Mouse (Mus musculus): ENCODE data around the gene Ell. TPM values are rescaled to one million over a fixed set of nuclear protein-coding genes. Genes with fewer than 3 reads are reported as not detected.

Ell gene
- total RNA-seq, 2 experiments from 2014 or later, result 31.0 to 32.4 TPM

DNA sequence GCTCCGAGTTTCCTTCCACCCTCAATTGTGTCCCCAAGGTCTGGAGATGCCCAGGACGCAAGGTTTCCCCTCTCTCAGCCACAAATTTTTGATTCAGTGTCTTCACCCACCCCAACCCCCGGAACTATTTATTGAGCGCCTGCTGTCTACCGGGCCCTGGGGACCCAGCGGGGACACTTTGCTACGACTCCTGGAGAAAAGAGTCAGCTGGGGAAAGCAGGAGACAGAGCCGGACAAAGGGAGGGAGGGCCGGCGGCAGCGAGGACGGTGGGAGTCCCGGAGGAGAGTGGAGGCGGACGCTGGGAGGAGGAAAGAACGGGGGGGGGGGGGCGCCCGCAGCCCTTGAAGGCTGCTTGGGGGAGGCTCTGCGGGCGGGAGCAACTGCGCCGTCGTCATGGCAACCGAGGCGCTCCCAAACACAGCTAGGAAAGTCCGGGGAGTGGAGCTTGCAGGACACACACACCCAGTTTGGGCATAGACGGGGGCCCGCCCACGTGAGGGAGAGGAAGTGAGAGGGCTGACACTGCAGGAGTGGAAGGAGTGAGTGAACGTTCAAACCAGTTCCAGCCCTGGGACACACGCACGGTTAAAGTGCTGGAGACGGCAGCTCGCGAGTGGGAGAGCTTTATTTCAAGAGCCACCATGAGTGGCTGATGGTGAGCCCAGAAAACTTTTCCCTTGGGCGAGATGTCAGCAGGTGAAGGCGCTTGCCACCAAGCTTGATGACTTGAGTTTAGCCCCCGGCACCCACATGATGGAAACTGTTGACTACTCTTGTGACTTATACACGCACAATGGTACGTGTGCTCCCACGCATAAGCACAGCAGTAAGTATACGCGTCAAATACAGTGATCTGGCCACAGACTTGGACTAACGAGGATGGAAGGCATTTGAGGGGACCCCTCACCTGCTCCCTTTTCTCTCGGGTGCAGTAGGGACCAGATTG is 70.9 kb downstream of the Ell start:
- peak in 1 of 2 experiments; percentile 79 for DNase-seq (ENCODE audit: low spot score in 2 of 2)

DNA sequence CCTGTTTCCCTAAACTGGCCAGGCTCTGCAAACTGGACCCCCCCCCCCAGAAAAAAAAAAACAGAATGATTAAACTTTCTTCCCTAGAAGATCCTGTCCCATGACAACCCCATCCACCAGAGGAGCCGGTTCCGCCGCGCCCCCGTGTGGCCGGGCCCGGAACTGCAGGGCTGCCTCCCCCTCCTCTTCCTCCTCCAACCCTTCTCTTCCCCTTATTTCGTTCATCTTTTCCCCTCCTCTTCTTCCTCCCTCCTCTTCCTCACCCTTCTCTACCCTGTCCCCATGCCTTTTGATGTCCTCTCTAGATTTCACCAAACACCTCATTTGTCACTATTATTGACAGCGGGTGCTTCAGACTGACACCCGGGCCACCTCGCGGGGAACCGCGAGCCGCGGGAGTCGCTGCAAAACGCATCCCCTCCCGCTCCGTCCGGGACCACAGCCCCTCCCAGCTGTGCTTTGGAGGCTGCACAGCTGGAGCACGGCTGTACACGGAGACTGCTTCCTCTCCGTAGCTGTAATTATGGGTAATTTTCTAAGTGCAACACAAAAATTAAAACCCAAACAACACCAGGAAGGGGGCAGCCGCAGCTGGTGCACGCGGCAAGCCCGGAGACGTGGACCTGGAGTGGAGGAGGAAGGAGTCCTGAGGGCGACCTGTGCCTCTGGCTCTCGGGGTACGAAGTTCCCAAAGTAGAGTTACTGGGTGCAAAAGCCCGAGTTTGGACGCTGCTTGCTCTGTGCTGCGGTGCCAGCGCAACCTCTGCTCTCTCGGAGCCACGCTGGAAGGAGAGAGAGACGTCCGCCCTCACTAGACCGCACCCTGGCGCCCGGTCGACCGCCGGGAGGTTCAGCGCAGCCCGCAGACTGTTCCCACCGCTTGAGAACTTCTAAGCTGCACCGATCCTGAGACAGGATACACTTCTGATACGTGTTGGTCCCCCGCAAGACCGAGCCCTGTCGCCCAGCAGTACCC is 71.8 kb downstream of the Ell start:
- peak; percentile 73 to 77 for DNase-seq (ENCODE audit: low spot score in 2 of 2)

DNA sequence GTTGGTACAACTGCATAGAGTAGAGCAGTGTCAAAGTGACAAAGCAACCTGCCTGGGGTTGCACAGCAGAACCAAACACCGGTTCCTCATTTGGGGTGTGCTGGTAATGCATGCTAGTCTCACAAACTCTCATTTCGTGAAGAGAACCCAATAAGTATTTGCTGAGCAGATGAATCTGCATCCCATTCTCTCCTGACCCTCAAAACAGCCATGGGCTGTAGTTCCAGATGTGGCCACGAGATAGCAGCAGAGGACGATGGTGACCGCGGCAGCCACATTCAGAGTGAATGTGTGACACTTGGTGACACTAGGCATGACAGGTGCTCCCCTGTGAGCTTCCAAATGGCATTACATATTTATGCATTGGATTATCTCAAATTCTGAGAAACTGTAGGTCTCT is 72.6 kb downstream of the Ell start:
- DNase-seq (ENCODE audit: low spot score in 2 of 2), result peak in 1 of 2 experiments; percentile 71

DNA sequence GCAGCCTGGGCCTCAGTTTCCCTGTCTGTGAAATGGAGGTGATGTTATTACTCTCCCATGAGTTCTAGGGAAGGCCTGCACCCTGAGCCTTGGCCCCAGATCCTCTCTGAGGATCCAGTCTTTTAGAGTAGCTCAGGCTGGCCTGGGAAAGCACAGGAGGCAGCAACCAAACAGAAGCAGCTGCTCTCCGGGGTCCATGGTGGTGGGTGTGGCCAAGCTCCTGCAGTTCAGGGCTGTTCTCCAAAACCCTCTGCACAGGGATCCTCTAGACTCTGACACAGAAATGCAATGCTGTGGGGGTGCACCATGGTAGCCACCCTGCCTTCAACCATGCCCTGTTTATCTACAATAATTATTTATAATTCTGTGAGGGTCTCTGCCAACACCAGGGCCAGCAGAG is 74.5 kb downstream of the Ell start:
- DNase-seq (ENCODE audit: low spot score in 2 of 2), result no peak

DNA sequence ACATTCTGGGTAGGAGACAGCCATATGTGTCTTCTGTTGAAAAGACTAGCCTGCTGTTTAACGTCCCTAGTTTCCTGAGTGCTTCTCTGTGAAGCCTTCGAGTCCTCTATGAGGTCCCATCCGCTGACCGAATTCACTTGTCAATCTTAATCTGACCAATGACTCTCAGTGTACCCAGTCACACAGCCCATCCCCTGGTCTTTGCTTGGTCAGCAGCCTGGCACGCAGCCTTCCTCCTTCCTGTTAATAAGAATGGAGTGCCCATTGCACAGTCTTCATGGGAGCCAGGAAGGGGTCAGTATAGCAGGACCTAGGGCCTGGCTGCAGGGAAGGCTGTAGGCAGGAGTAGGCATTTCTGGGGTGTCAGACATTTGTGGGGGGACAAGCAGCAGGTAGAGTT is 75.2 kb downstream of the Ell start:
- no peak for DNase-seq (ENCODE audit: low spot score in 2 of 2)

DNA sequence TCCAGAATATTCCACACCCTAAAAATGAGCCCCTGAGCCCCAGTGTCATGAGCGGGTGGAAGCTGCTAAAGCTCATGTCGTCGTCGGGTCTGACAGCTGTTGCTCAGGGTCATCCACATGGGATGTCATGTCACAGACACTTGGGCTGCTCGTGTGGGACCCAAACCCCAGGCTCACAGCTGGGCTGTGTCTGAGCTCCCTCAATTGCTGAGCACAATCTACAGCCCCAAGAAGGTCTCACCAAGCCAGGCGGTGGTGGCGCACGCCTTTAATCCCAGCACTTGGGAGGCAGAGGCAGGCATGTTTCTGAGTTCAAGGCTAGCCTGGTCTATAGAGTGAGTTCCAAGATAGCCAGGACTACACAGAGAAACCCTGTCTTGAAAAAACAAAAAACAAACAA is 76.0 kb downstream of the Ell start:
- no peak for DNase-seq (ENCODE audit: low spot score in 2 of 2)

DNA sequence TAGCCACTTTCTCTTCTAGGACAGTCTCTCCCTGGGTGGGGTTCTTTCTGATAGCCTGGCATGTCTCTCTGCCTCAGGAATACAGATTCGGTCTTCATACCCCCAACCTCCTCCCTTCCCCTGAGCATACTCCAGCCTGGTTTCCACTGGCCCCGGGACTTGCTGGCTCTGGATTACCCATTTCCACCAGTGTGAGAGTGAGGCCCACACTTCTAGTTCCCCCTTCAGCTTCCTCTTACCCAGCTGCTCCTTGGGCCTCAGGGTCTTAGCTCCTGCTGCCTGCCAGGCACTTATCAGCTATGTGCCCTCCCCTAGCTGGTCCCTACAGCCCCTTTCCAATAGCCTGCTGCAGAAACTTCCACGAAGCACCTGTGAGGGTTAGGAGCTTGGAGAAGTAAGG is 76.6 kb downstream of the Ell start, which contains the start of gene Lrrc25:
Gene Lrrc25 (plus strand): TSS at position 262 of the 400 bp plus-strand sequence.
- no peak for DNase-seq (ENCODE audit: low spot score in 2 of 2)

DNA sequence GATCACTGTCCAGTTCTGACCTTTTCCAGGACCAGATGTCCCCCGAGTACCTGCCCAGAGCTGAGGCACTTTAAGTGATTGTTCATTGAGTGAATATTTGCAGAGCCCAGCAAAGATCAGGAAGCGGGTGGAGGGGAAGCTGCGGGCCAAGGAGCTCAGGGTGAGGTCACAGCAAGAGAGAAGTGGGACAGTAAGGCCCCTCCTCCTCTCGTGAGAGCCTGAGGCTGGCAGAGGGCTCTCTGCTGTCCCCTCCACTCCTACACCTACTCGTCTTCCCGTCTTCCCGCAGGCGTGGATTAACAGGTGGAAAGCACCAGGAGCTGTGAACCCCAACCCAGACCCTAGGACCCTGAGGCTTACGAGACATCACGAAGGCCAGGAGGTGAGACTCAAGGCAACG is 77.4 kb downstream of the Ell start:
- DNase-seq (ENCODE audit: low spot score in 2 of 2), result no peak

DNA sequence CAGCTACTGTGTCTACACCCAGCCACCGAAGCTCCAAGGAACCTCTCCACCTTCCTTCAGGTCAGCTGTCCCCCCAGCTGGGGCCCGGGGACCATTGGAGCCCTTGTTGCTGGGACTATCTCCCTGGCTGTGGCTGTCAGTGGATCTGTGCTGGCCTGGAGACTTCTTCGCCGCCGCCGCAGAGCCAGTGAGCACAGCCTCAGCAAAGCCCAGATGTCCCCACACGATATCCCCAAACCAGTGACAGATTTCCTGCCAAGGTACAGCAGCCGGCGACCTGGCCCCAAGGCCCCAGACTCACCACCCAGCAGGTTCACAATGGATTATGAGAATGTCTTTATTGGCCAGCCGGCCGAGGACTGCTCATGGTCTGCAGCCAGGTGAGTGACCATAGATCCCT is 78.7 kb downstream of the Ell start:
- DNase-seq (ENCODE audit: low spot score in 2 of 2), result no peak

DNA sequence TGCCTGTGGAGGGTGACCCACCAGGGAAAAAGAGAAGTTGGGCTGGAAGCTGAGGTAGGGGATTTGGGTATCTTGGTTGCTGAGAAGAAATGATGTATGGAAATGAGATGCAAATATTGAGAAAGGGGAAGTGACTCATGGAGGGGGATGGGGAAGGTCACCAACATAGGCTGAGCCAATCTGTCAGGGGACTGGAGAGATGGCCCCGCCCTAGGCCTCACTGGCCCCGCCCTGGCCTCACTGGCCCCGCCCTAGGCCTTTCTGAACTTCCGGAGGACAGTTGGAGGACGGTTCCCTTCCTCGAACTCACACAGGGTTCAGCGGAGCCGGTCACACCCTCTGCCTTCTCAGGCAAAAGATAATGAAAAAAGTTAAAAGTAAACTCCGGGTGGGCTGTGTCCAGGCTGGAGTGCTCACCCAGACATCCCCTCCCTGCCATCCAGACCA is 79.7 kb downstream of the Ell start:
- no peak for DNase-seq (ENCODE audit: low spot score in 2 of 2)

DNA sequence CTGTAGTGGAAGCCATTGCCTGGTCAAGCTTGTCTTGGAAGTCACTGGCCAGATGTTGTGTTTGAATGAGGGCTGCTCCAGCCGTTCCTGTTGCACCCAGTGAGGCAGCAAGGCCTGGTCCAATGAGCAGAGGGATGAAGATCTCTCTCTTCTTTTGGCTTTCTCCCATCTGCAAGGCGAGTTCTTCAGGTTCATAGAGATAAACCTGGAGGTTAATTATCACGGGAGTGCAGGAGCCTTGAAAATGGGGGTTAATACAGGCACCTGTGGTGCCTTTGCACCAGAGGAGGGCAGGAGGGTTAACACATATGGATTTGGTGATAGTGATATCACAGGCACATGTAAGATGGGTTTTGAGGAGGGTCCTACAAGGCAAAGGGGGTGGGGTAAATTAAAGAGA is 83.0 kb downstream of the Ell start:
- no peak for DNase-seq (ENCODE audit: low spot score in 2 of 2)

DNA sequence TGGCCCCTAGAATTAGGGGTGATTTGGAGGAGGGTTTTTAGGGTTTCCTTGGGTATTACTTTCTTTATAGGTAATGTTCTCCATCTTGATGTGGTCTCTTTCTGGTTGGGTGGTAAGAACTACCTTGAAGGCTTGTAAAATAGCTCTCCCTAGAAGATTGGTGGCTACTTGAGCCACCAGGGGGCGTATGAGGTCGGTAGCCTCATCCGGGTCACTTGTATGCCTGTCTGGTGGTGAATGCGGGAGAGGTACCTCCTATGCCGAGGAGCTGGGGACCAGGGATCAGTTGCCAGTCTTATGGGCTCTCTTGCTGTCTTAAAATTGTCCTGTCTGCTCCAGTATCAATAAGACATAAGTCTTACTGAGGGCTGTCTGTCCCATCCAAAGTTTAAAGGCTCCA is 85.8 kb downstream of the Ell start:
- no peak for DNase-seq (ENCODE audit: low spot score in 2 of 2)

DNA sequence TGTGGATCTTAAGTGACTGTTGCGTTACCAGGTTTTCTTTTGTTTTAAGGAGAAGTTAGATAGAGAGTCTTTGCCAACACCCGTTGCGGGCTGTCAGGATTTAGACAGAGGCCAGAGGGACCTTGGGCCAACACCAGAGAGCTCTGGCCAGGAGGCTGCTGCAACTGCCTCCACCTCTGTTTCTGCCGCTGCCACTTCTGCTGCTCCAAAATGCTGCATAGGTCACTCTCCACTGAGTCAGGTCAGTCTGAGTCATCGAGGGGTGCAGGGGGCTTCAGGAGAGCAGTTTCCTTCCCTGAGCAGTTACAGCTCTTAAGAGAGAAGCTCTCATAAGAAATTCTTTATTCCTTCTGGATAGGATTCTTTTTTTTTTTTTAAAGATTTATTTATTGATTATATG is 87.8 kb downstream of the Ell start:
- DNase-seq (ENCODE audit: low spot score in 2 of 2), result no peak

DNA sequence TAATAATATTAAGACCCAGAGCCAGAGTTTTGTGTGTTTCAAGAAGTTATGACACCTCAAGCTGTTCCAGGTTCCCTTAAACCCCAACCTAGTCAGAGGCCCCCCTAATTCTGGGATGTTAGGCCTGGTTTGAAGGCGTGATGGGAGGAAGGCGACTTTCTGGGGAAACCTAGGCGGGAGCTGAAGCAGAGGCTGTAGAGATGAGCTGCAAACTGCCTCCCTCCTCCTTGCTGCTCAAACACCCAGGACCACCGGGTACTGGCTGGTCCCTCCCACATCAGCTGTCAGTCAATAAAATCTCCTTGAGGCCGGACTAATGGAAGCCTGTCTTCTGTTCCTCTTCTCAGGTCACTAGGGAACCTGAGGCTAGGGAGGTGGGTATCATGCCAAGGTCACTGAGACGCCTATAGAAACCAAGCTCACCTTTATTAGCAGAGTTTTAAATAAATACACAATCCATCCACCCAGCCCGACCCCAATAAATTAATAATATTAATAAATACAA is 89.8 kb downstream of the Ell start:
- no peak for DNase-seq (ENCODE audit: low spot score in 2 of 2)

DNA sequence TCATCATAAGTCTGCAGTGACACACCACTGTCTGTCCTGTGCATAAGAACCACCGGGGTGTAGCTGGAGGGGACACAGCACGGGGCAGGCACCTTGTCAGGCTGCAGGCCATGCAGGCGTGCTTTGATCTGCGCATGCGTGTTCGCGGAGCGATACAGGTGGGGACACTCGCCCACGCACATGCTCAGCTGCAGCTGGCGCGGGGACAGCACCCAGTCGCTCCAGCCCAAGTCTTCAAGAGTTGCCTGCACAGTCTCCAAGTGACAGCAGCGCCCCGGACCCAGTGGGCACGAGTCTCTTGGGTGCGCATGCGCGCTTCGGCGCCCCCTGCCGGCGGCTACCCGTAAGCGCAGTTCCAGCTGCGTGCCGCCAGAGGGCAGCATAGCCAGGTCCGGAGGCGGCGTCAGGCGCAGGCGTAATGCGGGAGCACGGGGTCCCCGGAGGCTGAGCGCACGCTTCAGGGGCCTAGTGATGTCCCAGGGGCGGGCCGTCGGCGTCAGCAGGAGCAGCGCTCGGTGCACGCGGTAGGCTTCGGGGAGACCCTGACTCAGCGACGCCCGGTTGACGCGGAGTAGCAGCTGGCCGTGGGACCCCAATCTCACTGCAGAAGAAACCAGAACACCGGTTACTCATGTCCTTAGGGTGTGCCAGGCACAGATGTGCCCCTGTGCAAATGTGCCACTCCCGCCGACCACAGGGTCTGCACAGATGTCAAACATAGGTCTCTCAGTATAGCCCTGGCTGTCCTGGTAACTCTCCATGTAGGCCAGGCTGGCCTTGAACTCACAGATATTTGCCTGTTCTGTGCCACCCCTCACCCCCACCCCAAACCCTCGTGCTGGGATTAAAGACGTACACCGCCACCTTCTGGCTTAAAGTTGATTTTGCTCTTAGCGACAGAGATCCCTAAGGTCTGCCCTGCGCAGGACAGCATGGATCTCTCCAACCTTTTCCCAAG is 90.6 kb downstream of the Ell start:
- DNase-seq (ENCODE audit: low spot score in 2 of 2), result peak; percentile 76 to 82

DNA sequence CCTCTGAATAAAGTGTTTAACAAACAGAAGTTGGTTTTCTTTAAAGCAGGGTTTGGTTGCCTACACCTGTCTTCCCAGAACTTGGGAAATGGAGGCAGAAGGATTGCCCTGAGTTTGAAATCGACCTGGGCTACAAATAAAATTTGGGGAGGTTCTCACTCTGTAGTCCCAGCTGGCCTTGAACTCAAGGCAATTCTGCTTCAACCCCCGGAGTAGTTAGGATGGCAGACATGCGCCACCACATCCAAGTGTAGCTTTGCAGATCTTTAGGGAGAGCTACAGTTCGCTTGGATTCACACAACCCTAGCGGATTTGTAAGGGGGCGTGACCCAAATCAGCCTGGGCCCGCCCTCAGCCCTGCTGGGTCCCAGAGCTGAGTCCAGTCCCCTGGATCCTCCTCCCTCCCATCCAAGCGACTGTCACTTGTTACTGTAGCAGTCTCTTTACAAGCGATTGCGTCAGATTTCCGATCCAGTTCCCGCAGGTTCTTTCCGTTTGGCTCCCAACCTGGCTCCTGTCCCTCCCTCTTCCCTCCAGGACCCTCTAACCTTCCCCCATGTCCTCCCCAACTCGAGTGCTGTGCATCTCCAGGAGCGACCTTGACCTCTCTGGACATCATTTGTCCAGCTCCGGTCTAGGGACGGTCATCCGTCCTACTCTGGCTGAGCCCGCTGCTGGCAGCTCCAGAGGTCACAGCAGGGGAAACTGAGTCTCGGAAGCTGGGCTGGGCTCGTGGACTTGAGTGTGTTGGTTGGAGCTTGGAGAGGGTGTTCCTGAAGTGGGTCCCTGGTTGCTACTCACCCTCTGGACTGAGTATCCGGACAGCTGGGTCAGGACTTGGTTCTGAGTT is 91.5 kb downstream of the Ell start:
- DNase-seq (ENCODE audit: low spot score in 2 of 2), result no peak

DNA sequence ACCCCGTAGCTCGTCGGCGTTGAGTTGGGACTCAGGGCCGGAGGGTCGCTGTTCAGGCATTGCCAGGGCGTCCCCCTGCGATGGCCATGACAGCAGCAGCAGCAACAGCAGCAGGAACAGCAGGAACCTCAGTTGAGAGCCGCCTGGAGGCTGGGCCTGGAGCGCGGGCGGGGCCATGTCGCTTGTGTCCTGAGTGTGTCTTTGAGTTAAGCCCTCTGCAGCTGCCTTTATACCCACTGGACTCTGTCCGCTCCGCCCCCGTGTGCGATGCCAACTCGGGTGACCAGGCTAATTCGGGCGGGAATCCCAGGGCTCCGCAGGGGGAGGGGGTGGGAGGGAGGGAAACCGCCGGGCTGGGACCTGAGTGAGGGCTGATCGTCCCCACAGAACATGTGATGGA is 92.2 kb downstream of the Ell start:
- no peak for DNase-seq (ENCODE audit: low spot score in 2 of 2)

DNA sequence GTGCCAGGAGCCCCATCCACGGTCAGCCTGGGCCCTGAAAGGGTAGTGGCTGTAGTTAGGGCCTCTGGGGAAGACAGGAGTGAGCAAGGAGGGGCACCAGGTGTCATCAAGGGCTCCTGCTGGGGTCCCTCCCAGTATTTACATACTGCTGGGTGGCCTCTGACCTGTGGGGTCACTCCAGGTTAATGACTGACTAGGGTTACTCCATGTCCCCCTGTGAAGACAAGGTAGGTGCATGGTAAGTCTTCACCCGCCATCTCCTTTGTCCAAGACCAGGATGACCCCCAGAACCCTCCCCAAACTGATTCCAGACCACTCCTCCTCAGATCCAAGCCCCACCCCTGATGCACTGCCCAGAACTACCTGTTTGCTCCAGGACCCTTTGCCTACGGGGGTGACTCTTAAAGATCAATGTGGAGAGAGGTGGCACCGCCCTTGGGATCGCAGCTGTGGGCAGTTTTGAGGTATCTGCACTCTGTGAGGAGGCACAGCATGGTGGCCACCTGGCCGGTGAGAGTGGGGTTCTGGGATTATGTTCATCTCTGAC is 93.2 kb downstream of the Ell start, which contains the start of gene Gdf15:
Gene Gdf15 (minus strand): TSS at position 111 of the 547 bp plus-strand sequence.
- DNase-seq (ENCODE audit: low spot score in 2 of 2), result no peak

DNA sequence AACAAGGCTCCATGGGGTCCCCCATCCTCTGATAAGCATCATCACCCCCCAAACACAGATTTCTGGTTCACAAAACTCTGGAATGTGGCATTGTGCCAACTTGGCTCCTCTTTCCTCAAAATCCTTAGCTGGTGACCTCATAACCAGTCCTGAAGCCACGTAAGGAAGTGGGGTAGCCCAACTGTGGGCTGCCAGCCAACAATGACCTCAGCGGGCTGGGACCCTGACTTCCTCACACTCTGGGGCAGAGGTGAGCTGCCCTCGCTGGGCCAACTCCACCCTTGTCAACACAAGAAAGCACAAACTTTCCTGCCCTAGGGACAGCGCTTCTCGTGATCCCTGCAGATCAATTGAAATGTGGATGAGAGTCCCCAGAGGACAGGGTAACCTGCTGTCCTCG is 94.8 kb downstream of the Ell start:
- DNase-seq (ENCODE audit: low spot score in 2 of 2), result no peak
